Mouse (Mus musculus) ES-E14 (cell line): ENCODE measurements around the gene Rabgap1l.

Experiments
- HCFC1 ChIP-seq: IDR thresholded peaks from 2 replicates; pipeline ENCODE4 v1.6.1; 2012; ENCODE audit warnings: low read length, inconsistent platforms, borderline replicate concordance; ENCODE audit not compliant: insufficient read depth
- ZC3H11A ChIP-seq: IDR thresholded peaks from 2 replicates; pipeline ENCODE4 v1.6.1; 2012; ENCODE audit warnings: low read depth, mild to moderate bottlenecking, inconsistent platforms, low read length, borderline replicate concordance
- ZNF384 ChIP-seq: IDR thresholded peaks from 2 replicates; pipeline ENCODE4 v1.6.1; 2012; ENCODE audit warnings: low read depth, low read length, inconsistent platforms

- TF ChIP-seq ZC3H11A (no peak), HCFC1 (no peak), ZNF384 (no peak)
These were observed 419.7 kb downstream of the Rabgap1l start for GRCm38 (mm10) chr1:160373306-160373705.
